Mouse (Mus musculus): Measurements from ENCODE around the gene Galntl6.

GRCm38 (mm10) chr8:57754066-57754465, 1158.4 kb downstream of the Galntl6 start:
- no peak for TF ChIP-seq HCFC1 (IDR thresholded peaks at IDR 0.05; ENCODE audit: borderline replicate concordance, insufficient read depth, low read length)
- TF ChIP-seq ZC3H11A (IDR thresholded peaks at IDR 0.05; ENCODE audit: borderline replicate concordance, low read depth, low read length), result no peak
- no peak for TF ChIP-seq ZNF384 (IDR thresholded peaks at IDR 0.05; ENCODE audit: low read depth, low read length)
- TF ChIP-seq CHD2 (IDR thresholded peaks at IDR 0.05; ENCODE audit: low read depth, low read length), result no peak
- TF ChIP-seq MAFK (IDR thresholded peaks at IDR 0.05; ENCODE audit: insufficient read depth, low read depth, low read length), result no peak

Measured in ES-E14 (cell line).